Mouse (Mus musculus): ENCODE measurements around the gene Auts2. TPM values are rescaled to one million over a fixed set of nuclear protein-coding genes. Genes with fewer than 3 reads are reported as not detected.

Auts2 gene
- polyA plus RNA-seq, 1 experiment from 2014 or later, result 45.3 TPM

DNA sequence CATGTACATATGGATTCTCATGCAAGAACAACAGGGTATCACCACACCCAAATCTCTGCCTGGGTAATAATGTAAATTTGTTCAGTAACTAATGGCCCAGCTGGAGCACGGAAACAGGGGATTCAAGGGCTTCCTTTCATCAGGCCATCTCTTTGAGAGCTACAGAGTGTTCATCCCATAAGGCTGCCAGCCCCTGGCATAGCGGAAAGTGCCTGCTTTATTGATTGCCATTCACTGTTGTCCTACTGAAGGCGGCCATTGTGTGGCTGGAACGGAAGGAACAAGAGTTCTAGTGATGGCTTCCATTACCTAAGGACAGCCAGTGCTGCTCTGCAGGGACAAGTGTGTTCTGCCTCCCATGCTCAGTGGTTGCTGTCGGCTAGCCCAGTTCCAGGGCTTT lies 865.6 kb downstream of the Auts2 start:
- H3K9me3 ChIP-seq (replicated peaks), result no peaks in the 10 kb centered on the region
- no peak overlapping the region for H3K9ac ChIP-seq
- H3K4me3 ChIP-seq (replicated peaks), result no peak overlapping the region
- no peaks in the 10 kb centered on the region for H3K27me3 ChIP-seq
- no peak overlapping the region for H3K27ac ChIP-seq (replicated peaks)
- 0 out of 2 replicates have a peak, but pooled peaks cover 3% of the 10 kb centered on the region for H3K4me1 ChIP-seq
- H3K4me2 ChIP-seq (replicated peaks), result no peak overlapping the region
- 0 out of 2 replicates have a peak, but pooled peaks cover under 1% of the 10 kb centered on the region for H3K36me3 ChIP-seq
- WGBS, result 78% methylated on average over 5 of the region's 5 CpGs
- no peak for ATAC-seq (ENCODE audit: insufficient number of reproducible peaks, low FRiP score, low TSS enrichment, low read depth)

DNA sequence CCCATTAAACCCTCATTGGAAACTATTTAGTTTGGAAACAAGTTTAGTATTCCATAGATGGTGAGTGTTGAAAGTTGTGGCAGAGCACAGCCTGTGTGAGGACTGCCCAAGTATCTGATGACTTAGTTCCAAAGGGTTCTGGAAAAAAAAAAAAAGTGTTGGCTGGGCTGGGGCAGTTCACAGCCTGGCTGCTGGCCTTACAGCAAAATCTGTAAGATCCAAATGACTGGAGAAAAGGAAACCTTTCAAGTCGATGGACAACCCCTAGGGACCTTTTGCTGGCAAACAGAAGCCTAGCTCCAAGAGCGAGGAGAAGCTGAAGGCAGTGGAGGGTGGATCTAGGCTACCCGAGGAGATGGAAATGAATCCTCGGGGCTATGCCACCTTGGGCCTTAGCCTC lies 869.4 kb downstream of the Auts2 start:
- H3K27me3 ChIP-seq, result no peaks in the 10 kb centered on the region
- ATAC-seq (ENCODE audit: insufficient number of reproducible peaks, low FRiP score, low TSS enrichment, low read depth), result no peak
- H3K4me2 ChIP-seq (replicated peaks), result no peak overlapping the region
- no peaks in the 10 kb centered on the region for H3K36me3 ChIP-seq
- no peak overlapping the region for H3K27ac ChIP-seq (replicated peaks)
- H3K4me1 ChIP-seq, result no peaks in the 10 kb centered on the region
- H3K4me3 ChIP-seq (replicated peaks), result no peak overlapping the region
- no peaks in the 10 kb centered on the region for H3K9me3 ChIP-seq (replicated peaks)
- 75% methylated on average over 4 of the region's 4 CpGs for WGBS
- no peak overlapping the region for H3K9ac ChIP-seq

DNA sequence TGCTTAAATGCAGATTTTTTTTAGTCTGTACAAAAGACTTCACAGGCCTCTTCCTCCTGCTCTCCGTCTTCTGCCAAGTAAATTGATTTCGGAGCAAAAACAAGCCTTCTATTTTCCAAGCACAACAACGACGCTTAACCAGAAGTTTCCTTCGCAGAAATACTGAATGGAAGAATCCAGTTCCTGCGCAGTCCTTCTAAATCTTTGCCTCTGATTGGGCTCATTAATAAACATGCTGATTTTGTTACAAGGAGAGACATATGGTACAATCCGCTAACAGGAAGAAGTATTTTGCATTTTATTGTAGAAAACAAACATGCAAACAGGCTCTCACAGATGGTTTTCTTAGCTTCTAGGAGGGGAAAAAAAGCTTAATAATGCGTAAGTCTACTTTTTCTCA lies 878.1 kb downstream of the Auts2 start:
- no peak overlapping the region for H3K27ac ChIP-seq (replicated peaks)
- H3K4me2 ChIP-seq (replicated peaks), result no peak overlapping the region
- no peaks in the 10 kb centered on the region for H3K27me3 ChIP-seq
- no peaks in the 10 kb centered on the region for H3K36me3 ChIP-seq
- H3K9ac ChIP-seq, result no peak overlapping the region
- no peak overlapping the region for H3K4me3 ChIP-seq (replicated peaks)
- peaks cover 3% of the 10 kb centered on the region; the same call in 1 of the 2 replicates for H3K4me1 ChIP-seq
- WGBS, result 58% methylated on average over 8 of the region's 8 CpGs
- H3K9me3 ChIP-seq (replicated peaks), result no peaks in the 10 kb centered on the region
- no peak for ATAC-seq (ENCODE audit: insufficient number of reproducible peaks, low FRiP score, low TSS enrichment, low read depth)

DNA sequence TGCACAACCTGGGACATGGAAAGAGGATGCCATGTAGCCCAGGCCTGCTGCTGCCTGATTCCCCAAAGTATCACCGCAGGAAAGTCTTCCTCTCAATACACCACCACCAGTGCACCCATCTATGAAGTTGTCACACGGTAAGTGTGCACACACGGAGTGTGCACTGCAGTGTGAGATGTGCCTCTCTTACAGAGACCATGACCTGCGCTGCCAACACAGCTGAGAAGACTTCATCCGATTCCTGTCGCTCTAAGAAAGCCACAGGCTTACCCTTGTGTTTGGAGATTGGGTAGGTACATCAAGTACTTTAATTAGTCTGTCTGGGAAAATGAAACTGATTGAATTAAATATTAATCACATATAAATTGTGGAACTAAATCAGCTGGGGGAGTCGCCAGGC lies 878.5 kb downstream of the Auts2 start:
- 86% methylated on average over 7 of the region's 7 CpGs for WGBS
- Histone ChIP-seq H3K4me3 (replicated peaks) (no peak overlapping the region), H3K4me2 (replicated peaks) (no peak overlapping the region), H3K4me1 (peaks cover 3% of the 10 kb centered on the region; the same call in 1 of the 2 replicates), H3K27ac (replicated peaks) (no peak overlapping the region), H3K27me3 (no peaks in the 10 kb centered on the region), H3K9ac (no peak overlapping the region), H3K9me3 (replicated peaks) (no peaks in the 10 kb centered on the region), H3K36me3 (no peaks in the 10 kb centered on the region)
- no peak for ATAC-seq (ENCODE audit: insufficient number of reproducible peaks, low FRiP score, low TSS enrichment, low read depth)

DNA sequence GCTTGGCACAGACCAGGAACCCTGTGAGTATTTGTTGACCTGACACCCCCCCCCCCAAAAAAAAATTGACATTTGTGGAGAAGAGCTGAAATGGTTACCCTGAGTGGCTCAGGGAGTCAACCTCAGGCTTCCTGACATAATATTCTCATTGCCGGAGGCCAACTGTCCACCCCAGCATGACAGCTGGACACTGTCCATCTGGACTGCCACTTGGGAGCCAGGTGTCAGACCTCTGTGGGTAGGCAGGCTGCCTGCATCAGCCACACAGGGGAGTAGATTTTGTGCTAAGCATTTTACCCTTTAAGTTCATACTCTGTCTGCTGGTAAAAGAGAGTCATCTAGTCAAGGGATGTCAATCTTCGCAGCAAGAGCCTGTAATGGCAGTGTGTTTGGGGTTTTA lies 880.5 kb downstream of the Auts2 start:
- WGBS, result 85% methylated on average over 2 of the region's 2 CpGs
- no peak for ATAC-seq (ENCODE audit: insufficient number of reproducible peaks, low FRiP score, low TSS enrichment, low read depth)
- no peak overlapping the region for H3K4me2 ChIP-seq (replicated peaks)

DNA sequence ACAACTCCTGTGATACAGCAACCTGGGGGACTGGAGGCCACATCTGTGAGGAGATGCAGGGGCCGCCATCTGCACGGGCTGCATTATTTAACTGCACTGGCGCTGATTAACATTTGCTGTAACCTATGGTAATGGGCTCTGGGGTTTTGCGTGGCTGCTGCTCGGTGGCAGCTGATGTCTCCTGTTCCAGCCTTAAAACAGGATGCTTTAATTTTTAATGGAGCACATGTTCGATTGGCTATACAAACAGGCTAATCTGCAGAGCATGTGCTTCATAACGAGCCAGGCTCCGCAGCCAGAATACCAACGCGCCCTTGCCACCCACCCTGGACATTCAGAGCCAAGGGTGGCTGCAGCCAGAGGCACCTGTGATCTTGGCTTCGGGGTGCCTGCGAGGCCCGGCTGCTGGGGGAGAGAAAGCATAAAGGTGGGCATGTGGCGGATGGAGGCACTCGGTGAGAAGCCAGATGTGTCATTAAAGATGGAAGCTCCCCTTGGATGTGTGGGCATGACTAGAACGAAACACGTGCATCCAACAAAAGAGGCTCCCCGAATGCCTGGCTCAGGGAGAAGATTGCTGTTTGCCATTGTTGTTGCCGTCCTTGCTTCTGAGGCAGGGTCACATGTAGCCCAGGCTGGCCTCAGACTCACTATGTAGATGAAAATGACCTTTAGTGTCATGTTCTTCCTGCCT lies 884.2 kb downstream of the Auts2 start:
- Histone ChIP-seq H3K4me2 (replicated peaks) (no peak overlapping the region), H3K27me3 (no peaks in the 10 kb centered on the region), H3K4me1 (0 out of 2 replicates have a peak, but pooled peaks cover 3% of the 10 kb centered on the region), H3K36me3 (no peaks in the 10 kb centered on the region), H3K9ac (no peak overlapping the region), H3K27ac (replicated peaks) (no peak overlapping the region), H3K9me3 (replicated peaks) (no peaks in the 10 kb centered on the region), H3K4me3 (replicated peaks) (no peak overlapping the region)
- no peak for ATAC-seq (ENCODE audit: insufficient number of reproducible peaks, low FRiP score, low TSS enrichment, low read depth)
- 77% methylated on average over 19 of the region's 19 CpGs for WGBS

More for the DNA sequence above, 880.5 kb downstream of the Auts2 start:
- H3K4me1 ChIP-seq, result peaks cover 3% of the 10 kb centered on the region; the same call in 1 of the 2 replicates
- H3K9ac ChIP-seq, result no peak overlapping the region
- no peak overlapping the region for H3K4me3 ChIP-seq (replicated peaks)
- H3K27ac ChIP-seq (replicated peaks), result no peak overlapping the region
- no peaks in the 10 kb centered on the region for H3K36me3 ChIP-seq
- H3K9me3 ChIP-seq (replicated peaks), result no peaks in the 10 kb centered on the region
- H3K27me3 ChIP-seq, result no peaks in the 10 kb centered on the region

DNA sequence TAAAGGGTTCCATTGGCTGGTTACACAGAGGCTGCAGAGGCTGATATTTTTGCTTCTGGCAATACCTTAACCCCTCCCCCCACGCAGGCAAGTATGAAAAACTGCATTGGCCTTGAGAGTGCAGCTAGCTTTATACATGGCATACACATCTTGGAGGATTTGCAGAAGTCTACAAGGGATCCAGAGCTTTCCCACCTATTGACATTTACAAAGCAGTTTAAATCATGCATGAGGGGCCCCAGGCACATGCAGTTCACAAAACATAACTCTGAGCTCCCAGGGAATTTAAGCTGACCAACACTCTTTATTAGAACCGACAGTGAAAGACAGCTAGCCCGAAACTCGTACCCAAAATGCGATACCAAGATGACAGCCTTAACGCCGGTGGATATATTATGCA lies 888.9 kb downstream of the Auts2 start:
- Histone ChIP-seq H3K9me3 (replicated peaks) (no peaks in the 10 kb centered on the region), H3K4me2 (replicated peaks) (no peak overlapping the region), H3K27me3 (no peaks in the 10 kb centered on the region), H3K9ac (no peak overlapping the region), H3K36me3 (0 out of 2 replicates have a peak, but pooled peaks cover 3% of the 10 kb centered on the region), H3K27ac (replicated peaks) (no peak overlapping the region), H3K4me3 (replicated peaks) (no peak overlapping the region), H3K4me1 (0 out of 2 replicates have a peak, but pooled peaks cover 3% of the 10 kb centered on the region)
- 57% methylated on average over 7 of the region's 7 CpGs for WGBS
- ATAC-seq (ENCODE audit: insufficient number of reproducible peaks, low FRiP score, low TSS enrichment, low read depth), result no peak

DNA sequence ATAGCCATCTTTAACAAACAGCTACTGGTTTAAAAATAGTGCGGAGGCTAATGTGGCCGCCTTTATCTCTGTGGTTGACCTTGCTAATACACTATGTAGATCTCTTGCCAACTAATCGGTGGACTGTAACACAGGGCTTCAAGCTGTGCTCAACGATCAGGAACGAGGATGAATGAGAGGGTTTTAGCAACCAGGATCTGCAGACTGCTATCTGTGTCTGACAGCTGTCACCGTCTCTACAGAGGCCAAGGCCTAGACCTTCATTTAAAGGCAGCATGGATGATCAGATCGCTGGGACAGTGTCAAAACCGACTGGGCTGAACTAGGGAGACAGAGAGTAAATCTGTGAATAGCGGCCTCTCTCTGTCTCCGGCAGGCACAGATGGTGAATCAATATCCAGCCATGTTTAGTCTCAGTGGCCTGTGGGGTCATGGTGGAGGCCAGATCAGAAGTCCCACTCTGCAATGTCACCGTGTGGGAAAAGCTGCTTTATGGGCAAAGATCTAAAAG lies 892.7 kb downstream of the Auts2 start:
- Histone ChIP-seq H3K4me3 (replicated peaks) (no peak overlapping the region), H3K4me1 (peaks cover 26% of the 10 kb centered on the region)

DNA sequence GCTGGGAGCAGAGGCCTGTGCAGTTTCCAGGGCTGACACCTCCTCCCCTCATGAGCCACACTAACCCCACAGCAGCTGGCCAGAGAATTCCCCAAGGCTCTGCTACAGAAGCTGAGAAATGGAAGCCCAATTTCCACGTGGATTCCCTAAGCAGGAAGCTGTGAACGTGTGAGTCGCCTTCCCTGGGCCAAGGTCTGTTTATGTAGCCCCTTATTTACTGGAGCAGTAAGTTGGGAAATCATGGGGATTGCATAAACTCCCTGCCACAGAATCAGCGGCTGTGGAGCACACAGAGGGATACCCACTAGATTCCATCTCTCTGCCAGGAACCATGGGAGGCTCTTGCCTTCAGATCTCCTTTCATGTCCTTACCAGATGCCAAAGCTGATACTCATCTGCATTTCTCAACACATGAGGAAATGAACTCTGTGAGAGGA lies 895.4 kb downstream of the Auts2 start:
- ATAC-seq (ENCODE audit: insufficient number of reproducible peaks, low FRiP score, low TSS enrichment, low read depth), result no peak
- Histone ChIP-seq H3K27ac (replicated peaks) (peak overlapping the region; percentile 17; the same call in 1 of the 2 replicates), H3K36me3 (0 out of 2 replicates have a peak, but pooled peaks cover 3% of the 10 kb centered on the region), H3K27me3 (no peaks in the 10 kb centered on the region), H3K9ac (no peak overlapping the region), H3K4me3 (replicated peaks) (no peak overlapping the region), H3K4me2 (replicated peaks) (no peak overlapping the region), H3K4me1 (peaks cover 42% of the 10 kb centered on the region), H3K9me3 (replicated peaks) (no peaks in the 10 kb centered on the region)
- 16% methylated on average over 4 of the region's 4 CpGs for WGBS

More for the DNA sequence above, 892.7 kb downstream of the Auts2 start:
- Histone ChIP-seq H3K9me3 (replicated peaks) (no peaks in the 10 kb centered on the region), H3K27ac (replicated peaks) (no peak overlapping the region), H3K9ac (no peak overlapping the region), H3K36me3 (0 out of 2 replicates have a peak, but pooled peaks cover 3% of the 10 kb centered on the region), H3K27me3 (no peaks in the 10 kb centered on the region), H3K4me2 (replicated peaks) (no peak overlapping the region)
- 75% methylated on average over 11 of the region's 11 CpGs for WGBS
- ATAC-seq (ENCODE audit: insufficient number of reproducible peaks, low FRiP score, low TSS enrichment, low read depth), result no peak

DNA sequence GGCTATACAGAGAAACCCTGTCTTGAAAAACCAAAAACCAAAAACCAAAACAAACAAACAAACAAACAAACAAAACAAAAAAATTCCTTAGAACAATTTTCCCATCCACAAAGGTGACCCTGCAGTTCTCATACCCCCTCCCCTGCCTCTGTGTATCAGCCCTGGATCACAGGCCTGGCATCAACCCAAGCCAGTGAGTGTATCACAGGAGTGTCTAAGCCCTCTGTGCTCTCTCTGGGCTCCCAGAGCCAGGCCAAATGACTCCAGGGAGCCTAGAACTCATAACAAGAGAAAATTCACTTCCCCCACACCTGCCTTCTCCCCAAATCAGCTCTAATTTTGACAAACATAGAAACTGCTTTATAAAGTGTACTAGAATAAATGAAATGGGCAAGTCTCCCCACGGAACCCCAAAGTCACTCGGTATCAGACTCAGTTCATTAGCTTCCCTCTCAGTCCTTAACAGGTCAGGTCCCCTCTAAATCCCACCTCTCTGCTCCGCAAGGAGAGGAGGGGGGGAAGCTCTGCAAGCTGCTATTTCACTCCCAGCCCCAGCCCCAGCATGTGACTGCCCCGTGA lies 896.0 kb downstream of the Auts2 start:
- Histone ChIP-seq H3K27me3 (no peaks in the 10 kb centered on the region), H3K4me2 (replicated peaks) (no peak overlapping the region), H3K27ac (replicated peaks) (0 out of 2 replicates have a peak overlapping the region, but pooled peaks have one; percentile 3), H3K9ac (no peak overlapping the region), H3K4me3 (replicated peaks) (no peak overlapping the region), H3K9me3 (replicated peaks) (no peaks in the 10 kb centered on the region), H3K4me1 (peaks cover 47% of the 10 kb centered on the region), H3K36me3 (0 out of 2 replicates have a peak, but pooled peaks cover 3% of the 10 kb centered on the region)
- WGBS, result 52% methylated on average over 4 of the region's 4 CpGs
- no peak for ATAC-seq (ENCODE audit: insufficient number of reproducible peaks, low FRiP score, low TSS enrichment, low read depth)

DNA sequence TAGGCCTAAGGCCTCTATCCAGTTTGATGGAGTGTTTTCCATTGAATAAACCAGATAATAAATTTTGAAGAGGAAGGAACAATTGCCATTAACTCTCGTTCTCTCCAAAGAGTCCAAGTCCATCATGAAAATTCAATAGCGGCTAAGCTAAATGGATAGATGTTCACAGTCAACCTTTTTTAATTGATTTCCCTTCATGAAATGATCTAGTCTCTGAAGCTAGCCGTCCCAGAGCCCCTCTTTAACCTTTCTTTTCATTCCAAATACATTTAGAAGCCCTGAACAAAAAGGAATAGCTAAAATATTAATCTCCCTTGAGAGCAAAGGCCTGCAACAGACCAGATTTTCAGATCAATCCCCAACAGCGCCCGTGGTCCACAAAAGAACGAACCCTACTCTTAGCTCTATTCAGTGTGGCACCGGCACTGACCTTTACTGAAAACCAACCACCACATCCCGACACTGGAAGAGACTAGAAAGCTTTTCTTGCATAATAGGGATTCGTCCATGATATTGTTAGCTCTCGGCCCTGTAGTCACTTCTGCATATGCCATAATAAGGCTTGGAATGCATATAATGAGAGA lies 896.9 kb downstream of the Auts2 start:
- H3K4me1 ChIP-seq, result peaks cover 47% of the 10 kb centered on the region
- WGBS, result 79% methylated on average over 10 of the region's 10 CpGs

More for the DNA sequence above, 896.9 kb downstream of the Auts2 start:
- Histone ChIP-seq H3K9ac (no peak overlapping the region), H3K27ac (replicated peaks) (no peak overlapping the region), H3K4me2 (replicated peaks) (no peak overlapping the region), H3K4me3 (replicated peaks) (no peak overlapping the region), H3K9me3 (replicated peaks) (no peaks in the 10 kb centered on the region), H3K36me3 (0 out of 2 replicates have a peak, but pooled peaks cover 3% of the 10 kb centered on the region), H3K27me3 (no peaks in the 10 kb centered on the region)
- ATAC-seq (ENCODE audit: insufficient number of reproducible peaks, low FRiP score, low TSS enrichment, low read depth), result no peak

Measured in embryonic facial prominence, embryonic 15.5 days (tissue).